Mouse (Mus musculus): ENCODE measurements around the gene Ntm. TPM values are rescaled to one million over a fixed set of nuclear protein-coding genes. Genes with fewer than 3 reads are reported as not detected.

Ntm gene
- polyA plus RNA-seq, 1 experiment from 2014 or later: 156 TPM

DNA sequence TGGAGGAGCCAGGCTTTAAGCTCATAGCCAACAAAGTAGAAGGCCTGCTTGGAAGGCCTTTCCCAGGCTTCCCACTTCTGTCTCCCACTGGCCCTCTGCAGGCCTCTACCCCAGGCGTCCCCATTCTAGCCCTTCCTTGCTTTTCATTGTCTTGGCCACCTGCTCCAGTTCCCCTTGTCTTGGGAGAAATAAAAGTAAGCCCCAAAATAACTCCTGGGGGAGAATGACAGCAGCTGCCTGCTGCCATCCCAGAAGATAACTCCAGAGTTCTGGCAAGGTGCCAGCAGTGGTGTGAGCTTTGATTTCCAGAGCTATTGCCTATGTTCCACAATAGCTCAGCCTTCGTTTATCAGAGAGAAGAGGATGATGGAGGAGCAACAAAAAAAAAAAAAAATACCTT, 760.7 kb downstream of the Ntm start:
- Histone ChIP-seq H3K4me1 (replicated peaks) (peaks cover 41% of the 10 kb centered on the region), H3K4me3 (no peak overlapping the region), H3K36me3 (no peaks in the 10 kb centered on the region), H3K9me3 (no peaks in the 10 kb centered on the region), H3K4me2 (no peak overlapping the region), H3K27me3 (no peaks in the 10 kb centered on the region), H3K9ac (no peak overlapping the region), H3K27ac (peak overlapping the region; percentile 69; the same call in 1 of the 2 replicates)
- no peak for ATAC-seq (ENCODE audit: low FRiP score)
- 12% methylated on average over 2 of the region's 2 CpGs for WGBS

DNA sequence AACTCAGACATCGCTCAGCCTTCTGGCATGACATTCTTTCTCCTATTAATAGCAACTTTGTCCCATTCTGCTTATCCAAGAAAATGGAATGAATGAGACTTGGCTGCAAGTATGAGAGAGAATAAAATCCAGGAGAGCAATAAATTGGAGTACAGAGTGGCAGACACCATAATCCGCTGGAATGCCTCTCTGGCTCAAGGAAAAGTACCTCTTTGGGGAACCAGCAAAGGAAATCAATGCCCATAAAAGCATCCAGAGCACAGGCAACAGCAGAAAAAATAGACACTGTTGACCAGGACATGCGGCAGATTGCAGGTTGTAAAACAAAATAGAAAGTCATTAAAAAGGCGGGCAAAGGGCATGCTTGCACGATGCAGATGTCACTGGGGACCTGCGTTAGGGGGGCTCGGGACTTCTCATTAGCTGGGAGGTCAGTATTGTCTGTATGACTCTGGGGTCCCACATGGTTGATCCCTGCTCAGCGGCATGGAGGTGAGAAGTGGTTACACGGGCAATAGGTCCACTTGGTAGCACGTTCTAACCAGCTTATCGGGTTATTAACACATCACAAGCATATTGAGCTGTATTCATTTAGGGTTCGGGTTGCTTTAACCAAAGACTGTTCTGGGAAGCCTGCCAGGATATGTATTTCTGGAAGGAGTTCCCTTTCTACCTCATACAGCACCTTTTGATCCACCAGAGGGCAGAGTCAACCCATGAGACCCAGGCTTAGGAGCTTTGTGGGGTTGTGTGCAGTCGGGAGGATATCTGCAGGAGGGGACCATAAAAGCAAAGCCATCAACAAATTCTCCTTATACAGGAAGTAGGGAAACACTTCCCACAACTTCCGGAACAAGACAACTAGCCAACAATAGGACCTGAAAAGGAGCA, 761.5 kb downstream of the Ntm start:
- peak overlapping the region; percentile 69; the same call in 1 of the 2 replicates for H3K27ac ChIP-seq
- no peak overlapping the region for H3K9ac ChIP-seq
- no peak overlapping the region for H3K4me2 ChIP-seq
- H3K4me1 ChIP-seq (replicated peaks): peaks cover 41% of the 10 kb centered on the region
- H3K4me3 ChIP-seq: no peak overlapping the region
- no peaks in the 10 kb centered on the region for H3K9me3 ChIP-seq
- ATAC-seq (ENCODE audit: low FRiP score): no peak; the same call in 1 of the 2 replicates
- WGBS: 64% methylated on average over 14 of the region's 14 CpGs
- H3K27me3 ChIP-seq: no peaks in the 10 kb centered on the region
- no peaks in the 10 kb centered on the region for H3K36me3 ChIP-seq

- H3K4me3 ChIP-seq: no peak overlapping the region
- no peak overlapping the region; the same call in 1 of the 2 replicates for H3K27ac ChIP-seq
- no peaks in the 10 kb centered on the region for H3K27me3 ChIP-seq
- H3K4me2 ChIP-seq: no peak overlapping the region
- no peak overlapping the region for H3K9ac ChIP-seq
- ATAC-seq (ENCODE audit: low FRiP score): no peak
- WGBS: 58% methylated on average over 3 of the region's 3 CpGs
- no peaks in the 10 kb centered on the region for H3K36me3 ChIP-seq
- peaks cover 27% of the 10 kb centered on the region for H3K4me1 ChIP-seq (replicated peaks)
- no peaks in the 10 kb centered on the region for H3K9me3 ChIP-seq
Measured at GRCm38 (mm10) chr9:29197046-29197445, 765.9 kb downstream of the Ntm start.

GRCm38 (mm10) chr9:29194265-29194664, 768.7 kb downstream of the Ntm start:
- no peak overlapping the region for H3K9ac ChIP-seq
- no peak overlapping the region for H3K27ac ChIP-seq
- no peaks in the 10 kb centered on the region for H3K36me3 ChIP-seq
- peaks cover 30% of the 10 kb centered on the region for H3K4me1 ChIP-seq (replicated peaks)
- H3K27me3 ChIP-seq: no peaks in the 10 kb centered on the region
- no peak overlapping the region for H3K4me3 ChIP-seq
- ATAC-seq (ENCODE audit: low FRiP score): no peak
- 78% methylated on average over 2 of the region's 2 CpGs for WGBS
- H3K9me3 ChIP-seq: no peaks in the 10 kb centered on the region
- H3K4me2 ChIP-seq: no peak overlapping the region

DNA sequence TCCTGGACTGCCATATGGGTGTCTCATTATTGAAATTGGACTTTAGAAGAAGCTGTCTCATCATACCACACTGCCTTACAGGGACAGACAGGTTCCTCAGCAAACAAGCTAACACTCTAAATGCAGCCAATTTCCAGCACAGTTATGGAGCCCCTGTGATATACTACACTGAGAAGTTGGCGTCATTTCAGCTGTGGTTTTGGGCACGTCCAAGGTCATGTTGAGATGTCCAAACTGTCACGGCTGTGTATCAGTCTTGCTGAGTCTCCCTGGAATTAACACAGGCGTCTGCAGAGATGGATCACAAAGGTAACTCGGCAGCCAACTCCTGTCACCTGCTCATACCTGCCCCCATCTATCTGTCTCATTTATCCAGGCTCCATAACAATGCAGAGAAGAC, 779.9 kb downstream of the Ntm start:
- 88% methylated on average over 5 of the region's 5 CpGs for WGBS
- ATAC-seq (ENCODE audit: low FRiP score): no peak
- H3K4me2 ChIP-seq: no peak overlapping the region
- no peak overlapping the region for H3K4me3 ChIP-seq
- no peaks in the 10 kb centered on the region for H3K4me1 ChIP-seq (replicated peaks)
- no peaks in the 10 kb centered on the region for H3K9me3 ChIP-seq
- H3K36me3 ChIP-seq: no peaks in the 10 kb centered on the region
- no peak overlapping the region for H3K27ac ChIP-seq
- no peak overlapping the region for H3K9ac ChIP-seq
- H3K27me3 ChIP-seq: no peaks in the 10 kb centered on the region

DNA sequence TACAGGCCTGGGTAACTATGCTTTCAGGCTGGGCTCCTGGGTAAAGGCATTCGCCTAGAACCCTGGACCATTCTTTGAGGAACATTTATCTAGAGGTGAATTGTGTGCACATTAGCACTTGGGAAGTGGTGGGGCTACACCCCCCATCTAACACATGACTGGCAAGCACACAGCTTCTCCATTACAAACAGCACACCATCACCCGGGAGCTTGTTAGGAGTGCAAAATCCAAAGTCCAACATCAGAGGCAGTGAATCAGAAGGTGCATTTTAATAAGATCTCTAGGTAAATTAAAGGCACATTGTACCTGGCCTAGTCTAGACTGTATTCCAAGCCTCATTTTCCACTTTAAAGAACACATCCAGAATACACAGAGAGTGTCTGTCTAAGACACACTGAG, 781.3 kb downstream of the Ntm start:
- no peaks in the 10 kb centered on the region for H3K4me1 ChIP-seq (replicated peaks)
- H3K27me3 ChIP-seq: no peaks in the 10 kb centered on the region
- no peak overlapping the region for H3K4me2 ChIP-seq
- no peak overlapping the region for H3K27ac ChIP-seq
- no peak overlapping the region for H3K4me3 ChIP-seq
- no peak overlapping the region for H3K9ac ChIP-seq
- H3K9me3 ChIP-seq: no peaks in the 10 kb centered on the region
- no peaks in the 10 kb centered on the region for H3K36me3 ChIP-seq
- WGBS: 95% methylated on average over 2 of the region's 2 CpGs
- ATAC-seq (ENCODE audit: low FRiP score): no peak

DNA sequence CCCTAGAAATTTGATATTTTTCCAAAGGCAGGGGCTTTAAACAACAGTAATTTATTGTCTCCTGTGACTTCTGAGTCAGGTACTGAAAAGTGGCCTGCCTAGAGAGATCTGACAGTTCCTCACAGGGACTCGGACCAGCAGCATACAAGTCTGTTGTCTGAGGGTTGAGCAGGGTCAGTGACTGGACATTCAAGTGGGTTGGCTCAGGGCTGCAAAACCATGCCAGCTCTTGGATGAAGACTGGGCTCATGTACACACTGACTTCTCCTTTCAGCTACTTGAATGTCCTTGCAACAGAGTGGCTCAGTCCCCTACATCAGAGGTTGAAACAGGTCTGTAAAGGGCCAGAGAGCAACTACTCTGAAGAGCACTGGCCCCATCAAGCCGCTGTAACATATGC, 797.2 kb downstream of the Ntm start:
- no peaks in the 10 kb centered on the region for H3K36me3 ChIP-seq
- 78% methylated on average over 2 of the region's 2 CpGs for WGBS
- ATAC-seq (ENCODE audit: low FRiP score): no peak

GRCm38 (mm10) chr9:29161059-29161642, 801.8 kb downstream of the Ntm start:
- Histone ChIP-seq H3K4me1 (replicated peaks) (peaks cover 9% of the 10 kb centered on the region), H3K9me3 (no peaks in the 10 kb centered on the region), H3K4me2 (no peak overlapping the region), H3K4me3 (no peak overlapping the region), H3K27ac (peak overlapping the region; percentile 62), H3K27me3 (no peaks in the 10 kb centered on the region), H3K36me3 (no peaks in the 10 kb centered on the region), H3K9ac (no peak overlapping the region)
- 20% methylated on average over 7 of the region's 7 CpGs for WGBS
- peak; percentile 72 for ATAC-seq (ENCODE audit: low FRiP score)

More for the DNA sequence above, 797.2 kb downstream of the Ntm start:
- no peak overlapping the region for H3K4me2 ChIP-seq
- H3K9ac ChIP-seq: no peak overlapping the region
- no peak overlapping the region for H3K27ac ChIP-seq
- peaks cover 9% of the 10 kb centered on the region for H3K4me1 ChIP-seq (replicated peaks)
- no peak overlapping the region for H3K4me3 ChIP-seq
- H3K9me3 ChIP-seq: no peaks in the 10 kb centered on the region
- no peaks in the 10 kb centered on the region for H3K27me3 ChIP-seq

DNA sequence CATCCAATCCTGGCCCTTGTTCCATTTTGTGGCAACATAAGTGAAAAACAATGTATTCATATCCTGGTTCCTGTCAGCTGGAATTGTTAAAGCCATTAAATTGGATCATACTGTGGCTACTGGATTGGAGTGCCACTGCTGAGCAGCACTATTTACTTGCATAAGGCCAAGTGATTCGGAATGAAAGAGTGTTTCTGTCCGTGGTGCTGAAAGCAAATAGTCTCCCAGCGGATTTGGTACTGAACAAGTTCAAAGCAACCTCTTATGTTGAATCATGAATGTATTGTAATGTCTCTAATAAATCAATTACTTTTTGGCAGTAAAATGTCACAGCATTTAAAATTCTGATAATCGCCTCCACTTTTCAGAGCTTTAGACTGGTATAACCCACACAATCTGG, 817.0 kb downstream of the Ntm start:
- Histone ChIP-seq H3K27ac (no peak overlapping the region), H3K9ac (no peak overlapping the region), H3K4me3 (no peak overlapping the region), H3K4me2 (no peak overlapping the region), H3K9me3 (no peaks in the 10 kb centered on the region), H3K27me3 (no peaks in the 10 kb centered on the region), H3K36me3 (no peaks in the 10 kb centered on the region), H3K4me1 (replicated peaks) (0 out of 2 replicates have a peak, but pooled peaks cover 6% of the 10 kb centered on the region)
- 18% methylated on average over 4 of the region's 4 CpGs for WGBS
- ATAC-seq (ENCODE audit: low FRiP score): no peak

- no peak overlapping the region for H3K4me3 ChIP-seq
- no peak overlapping the region for H3K9ac ChIP-seq
- WGBS: 83% methylated on average over 4 of the region's 4 CpGs
- H3K4me1 ChIP-seq (replicated peaks): peaks cover under 1% of the 10 kb centered on the region
- H3K9me3 ChIP-seq: no peaks in the 10 kb centered on the region
- no peaks in the 10 kb centered on the region for H3K36me3 ChIP-seq
- no peak for ATAC-seq (ENCODE audit: low FRiP score)
- H3K27me3 ChIP-seq: no peaks in the 10 kb centered on the region
- no peak overlapping the region for H3K4me2 ChIP-seq
- no peak overlapping the region for H3K27ac ChIP-seq
Measured at GRCm38 (mm10) chr9:29136039-29136438, 826.9 kb downstream of the Ntm start.

GRCm38 (mm10) chr9:29130717-29131292, 832.1 kb downstream of the Ntm start:
- ATAC-seq (ENCODE audit: low FRiP score): no peak
- no peak overlapping the region for H3K9ac ChIP-seq
- no peak overlapping the region for H3K27ac ChIP-seq
- WGBS: 74% methylated on average over 5 of the region's 5 CpGs
- H3K4me2 ChIP-seq: no peak overlapping the region
- no peaks in the 10 kb centered on the region for H3K36me3 ChIP-seq
- H3K27me3 ChIP-seq: no peaks in the 10 kb centered on the region
- no peaks in the 10 kb centered on the region for H3K9me3 ChIP-seq
- peaks cover 15% of the 10 kb centered on the region for H3K4me1 ChIP-seq (replicated peaks)
- H3K4me3 ChIP-seq: no peak overlapping the region

DNA sequence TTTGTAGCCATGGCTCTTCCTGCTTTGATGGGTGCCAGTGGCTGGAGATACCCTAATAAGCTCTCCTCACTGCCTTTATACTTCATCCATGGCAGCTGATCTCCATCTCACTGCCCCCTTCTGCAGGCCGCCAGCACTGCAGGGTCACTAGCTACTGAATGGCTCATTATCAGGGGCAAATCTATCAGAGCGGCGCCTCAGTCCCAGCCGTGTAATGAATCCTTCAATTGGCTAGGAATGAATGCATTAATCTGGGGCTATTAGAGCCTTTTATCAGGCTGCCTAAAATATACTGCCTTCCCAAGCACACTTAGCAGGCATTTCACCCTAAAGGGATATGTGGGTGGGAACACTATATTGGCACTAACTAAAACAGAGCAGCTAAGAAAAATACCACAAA, 832.6 kb downstream of the Ntm start:
- Histone ChIP-seq H3K36me3 (no peaks in the 10 kb centered on the region), H3K27me3 (no peaks in the 10 kb centered on the region), H3K9ac (no peak overlapping the region), H3K4me1 (replicated peaks) (peaks cover 15% of the 10 kb centered on the region), H3K27ac (no peak overlapping the region), H3K9me3 (no peaks in the 10 kb centered on the region), H3K4me3 (no peak overlapping the region), H3K4me2 (no peak overlapping the region)
- ATAC-seq (ENCODE audit: low FRiP score): no peak
- 24% methylated on average over 4 of the region's 4 CpGs for WGBS
